Comparison of ENCODE assay signal across 24 mouse cellular contexts in the genomic region with DNA sequence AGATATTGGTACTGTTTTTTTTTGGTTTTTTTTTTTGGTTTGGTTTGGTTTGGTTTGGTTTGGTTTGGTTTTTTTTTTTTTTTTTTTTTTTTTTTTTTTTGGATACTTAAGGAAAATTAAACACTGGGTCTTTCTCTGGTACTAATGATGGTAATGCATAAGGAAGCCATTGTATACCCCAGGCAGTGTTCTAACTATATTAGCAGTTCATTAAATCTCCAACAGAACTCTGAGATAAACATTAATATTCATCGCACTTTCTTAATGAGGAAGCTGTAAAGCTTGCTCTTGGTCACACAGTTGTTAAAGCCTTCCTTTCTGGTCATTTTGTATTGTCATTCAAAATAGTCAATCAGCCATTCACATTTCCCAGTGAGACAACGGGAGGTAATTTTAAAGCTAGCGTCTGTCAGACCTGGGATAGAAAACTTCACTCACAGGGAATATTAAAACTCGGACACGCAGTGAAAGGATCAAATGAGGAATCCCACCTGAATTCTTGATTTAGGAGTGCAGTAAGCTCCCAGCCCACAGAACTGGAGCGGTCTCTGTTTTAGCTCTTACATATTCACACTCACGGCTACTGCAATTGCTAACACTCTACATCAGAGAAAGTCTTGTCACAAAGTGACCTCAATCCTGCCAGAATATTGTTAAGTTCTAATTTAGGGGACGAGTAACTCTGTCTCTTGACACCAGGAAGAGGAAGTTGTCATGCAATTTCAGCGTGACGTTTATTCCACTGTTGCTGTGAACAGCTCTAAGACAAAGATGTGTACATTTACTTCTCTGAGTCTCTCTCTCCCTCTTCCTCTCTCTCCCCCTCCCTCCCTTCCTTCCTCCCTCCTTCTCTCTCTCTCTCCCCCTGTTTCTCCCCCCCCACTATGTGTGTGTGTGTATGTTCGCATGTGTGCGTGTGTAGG. TPM values are rescaled to one million over a fixed set of nuclear protein-coding genes. Genes with fewer than 3 reads are reported as not detected.
DNase-seq lines count a peak whose midpoint lies in the region; ATAC-seq and TF ChIP-seq lines count a peak whose summit lies in the region.
"Had no signal": no experiment of that assay in that cellular context is flagged by ENCODE, and none has a peak within 500 bp of the region (broad histone marks: within the 10 kb centered on the region; RNA-seq: fewer than 3 reads in every experiment).

No protein-coding gene starts in this region.

- no peaks in the 10 kb centered on the region for H3K36me3 ChIP-seq in liver, adult 2 months (ENCODE audit: control insufficient read depth, insufficient read depth, low read length)
- no peaks in the 10 kb centered on the region for H3K36me3 ChIP-seq in liver, postnatal 0 days (replicated peaks; ENCODE audit: insufficient read depth, low read length)
- H3K36me3 ChIP-seq in CH12.LX (replicated peaks in 1 of 2; ENCODE audit: control insufficient read depth in 1 of 2, insufficient read depth in 1 of 2, low read length in 1 of 2): no peaks in the 10 kb centered on the region
- no peaks in the 10 kb centered on the region for H3K36me3 ChIP-seq in forebrain, embryonic 14.5 days (ENCODE audit: control insufficient read depth, insufficient read depth, low read length)
- H3K36me3 ChIP-seq: embryonic facial prominence, embryonic 12.5 days; limb, embryonic 15.5 days; neural tube, embryonic 13.5 days; stomach, embryonic 15.5 days had no signal

- DNase-seq in liver, adult 2 months (ENCODE audit: extremely low read depth, low read depth, low spot score): peak; percentile 19
- no peak for DNase-seq in liver, postnatal 0 days
- peak; percentile 33 for DNase-seq in CH12.LX (ENCODE audit: extremely low read depth)
- peak; percentile 55 for DNase-seq in forebrain, embryonic 14.5 days (ENCODE audit: low spot score)
- no peak for DNase-seq in layer of hippocampus, adult 2 months (ENCODE audit: low spot score in 2 of 2)
- DNase-seq: adrenal gland, postnatal 36 days; B cell, adult 2 months; cerebellum, adult 2 months; gastrocnemius, postnatal 25 days; kidney, adult 11 months; layer of hippocampus, postnatal 36 days; lung, postnatal 10 days; right cerebral cortex, postnatal 14 days; spleen, adult 18-20 months; thymus, adult 18-20 months; thymus, postnatal 4 days had no signal

- no peak overlapping the region for H3K4me2 ChIP-seq in liver, postnatal 0 days (ENCODE audit: low read depth, low read length)
- H3K4me2 ChIP-seq in CH12.LX (ENCODE audit: insufficient read depth, low read depth, poor library complexity, severe bottlenecking): no peak overlapping the region
- no peak overlapping the region for H3K4me2 ChIP-seq in forebrain, embryonic 14.5 days (ENCODE audit: low read length)
- H3K4me2 ChIP-seq: embryonic facial prominence, embryonic 12.5 days; limb, embryonic 15.5 days; neural tube, embryonic 13.5 days; stomach, embryonic 15.5 days had no signal

- dilution Hi-C loops in CH12.LX (cut with MboI; ENCODE audit: extremely low pct_ligation_motif_present, extremely low pct_unique_long_range_greater_than_20kb, low sequenced_read_pairs): no loop called here

- H3K9ac ChIP-seq in liver, adult 2 months (ENCODE audit: low read depth, low read length): no peak overlapping the region
- no peak overlapping the region for H3K9ac ChIP-seq in liver, postnatal 0 days (replicated peaks)
- H3K9ac ChIP-seq in CH12.LX (ENCODE audit: insufficient read depth, low read depth): no peak overlapping the region
- H3K9ac ChIP-seq in forebrain, embryonic 14.5 days (ENCODE audit: low read length): no peak overlapping the region
- H3K9ac ChIP-seq: embryonic facial prominence, embryonic 12.5 days; limb, embryonic 15.5 days; neural tube, embryonic 13.5 days; stomach, embryonic 15.5 days had no signal

- no peak for TF ChIP-seq POLR2A in liver, adult 2 months (IDR thresholded peaks at IDR 0.05; ENCODE audit: extremely low read depth, insufficient read depth, low read length)
- no peak for TF ChIP-seq POLR2A in CH12.LX (IDR thresholded peaks at IDR 0.05; ENCODE audit: low read depth, low read length)

- H3K4me3 ChIP-seq in liver, adult 2 months (ENCODE audit: insufficient read depth, low read depth, low read length): no peak overlapping the region
- no peak overlapping the region for H3K4me3 ChIP-seq in liver, postnatal 0 days (ENCODE audit: low read depth, low read length)
- H3K4me3 ChIP-seq in CH12.LX (replicated peaks in 1 of 3; ENCODE audit: low read depth in 2 of 3, low read length in 2 of 3, poor library complexity in 1 of 3): no peak overlapping the region
- H3K4me3 ChIP-seq in forebrain, embryonic 14.5 days (ENCODE audit: low read depth, low read length): no peak overlapping the region
- H3K4me3 ChIP-seq in layer of hippocampus, adult 2 months: no peak overlapping the region
- H3K4me3 ChIP-seq: embryonic facial prominence, embryonic 12.5 days; limb, embryonic 15.5 days; neural tube, embryonic 13.5 days; stomach, embryonic 15.5 days had no signal

- no peak for TF ChIP-seq CTCF in liver, adult 2 months (IDR thresholded peaks at IDR 0.05; ENCODE audit: low read depth, low read length)
- TF ChIP-seq CTCF in liver, postnatal 0 days (IDR thresholded peaks at IDR 0.05; ENCODE audit: low read depth): no peak
- TF ChIP-seq CTCF in CH12.LX (conservative IDR thresholded peaks at IDR 0.05 in 1 of 2, IDR thresholded peaks at IDR 0.05 in 1 of 2; ENCODE audit: low read depth in 2 of 2, low read length in 2 of 2): no peak
- no peak for TF ChIP-seq CTCF in layer of hippocampus, adult 2 months (conservative IDR thresholded peaks at IDR 0.05)

- no peaks in the 10 kb centered on the region for H3K9me3 ChIP-seq in liver, postnatal 0 days (ENCODE audit: low read length)
- H3K9me3 ChIP-seq in CH12.LX (replicated peaks; ENCODE audit: low read length): no peaks in the 10 kb centered on the region
- H3K9me3 ChIP-seq in forebrain, embryonic 14.5 days (replicated peaks; ENCODE audit: control insufficient read depth, low read length): no peaks in the 10 kb centered on the region
- H3K9me3 ChIP-seq: embryonic facial prominence, embryonic 12.5 days; limb, embryonic 15.5 days; neural tube, embryonic 13.5 days; stomach, embryonic 15.5 days had no signal

- in situ Hi-C loops in CH12.LX (cut with MboI; ENCODE audit: low pct_ligation_motif_present, low pct_unique_long_range_greater_than_20kb, low sequenced_read_pairs): no loop called here

- no peaks in the 10 kb centered on the region for H3K79me2 ChIP-seq in liver, adult 2 months (ENCODE audit: control insufficient read depth, insufficient read depth, low read length)
- H3K79me2 ChIP-seq in CH12.LX (replicated peaks; ENCODE audit: control insufficient read depth, extremely low read depth, insufficient read depth, poor library complexity, severe bottlenecking): no peaks in the 10 kb centered on the region

- WGBS in liver, adult 2 months: 87% methylated on average over 12 of the region's 12 CpGs
- 55% methylated on average over 12 of the region's 12 CpGs for WGBS in liver, postnatal 0 days (ENCODE audit: insufficient replicate concordance)
- 19% methylated on average over 12 of the region's 12 CpGs for WGBS in forebrain, embryonic 14.5 days

- peaks cover 10% of the 10 kb centered on the region for H3K4me1 ChIP-seq in liver, adult 2 months (ENCODE audit: control insufficient read depth, insufficient read depth, low read length)
- peaks cover 25% of the 10 kb centered on the region for H3K4me1 ChIP-seq in liver, postnatal 0 days (ENCODE audit: insufficient read depth)
- H3K4me1 ChIP-seq in CH12.LX (ENCODE audit: control insufficient read depth in 1 of 2, insufficient read depth in 2 of 2): peaks cover 14 to 28% of the 10 kb centered on the region in 2 experiments
- no peaks in the 10 kb centered on the region for H3K4me1 ChIP-seq in forebrain, embryonic 14.5 days (ENCODE audit: control insufficient read depth, insufficient read depth, low read length)
- H3K4me1 ChIP-seq: embryonic facial prominence, embryonic 12.5 days had no signal

- no peak overlapping the region for H3K27ac ChIP-seq in liver, adult 2 months (replicated peaks; ENCODE audit: insufficient read depth, low read depth, low read length)
- H3K27ac ChIP-seq in liver, postnatal 0 days (ENCODE audit: low read depth): no peak overlapping the region
- H3K27ac ChIP-seq in CH12.LX (ENCODE audit: insufficient read depth, low read depth): no peak overlapping the region
- no peak overlapping the region for H3K27ac ChIP-seq in forebrain, embryonic 14.5 days (ENCODE audit: low read depth, low read length)
- H3K27ac ChIP-seq in layer of hippocampus, adult 2 months: no peak overlapping the region
- H3K27ac ChIP-seq: embryonic facial prominence, embryonic 12.5 days; hindbrain, postnatal 0 days; limb, embryonic 15.5 days; neural tube, embryonic 13.5 days; stomach, embryonic 15.5 days had no signal

- no peaks in the 10 kb centered on the region for H3K27me3 ChIP-seq in liver, adult 2 months (ENCODE audit: control insufficient read depth, insufficient read depth, low read length)
- no peaks in the 10 kb centered on the region for H3K27me3 ChIP-seq in liver, postnatal 0 days (ENCODE audit: insufficient read depth, low read length)
- no peaks in the 10 kb centered on the region for H3K27me3 ChIP-seq in CH12.LX (replicated peaks)
- H3K27me3 ChIP-seq in forebrain, embryonic 14.5 days (replicated peaks; ENCODE audit: control insufficient read depth, insufficient read depth, low read length): no peaks in the 10 kb centered on the region
- H3K27me3 ChIP-seq: embryonic facial prominence, embryonic 12.5 days; limb, embryonic 15.5 days; neural tube, embryonic 13.5 days; stomach, embryonic 15.5 days had no signal

- no peak for ATAC-seq in liver, postnatal 0 days
- ATAC-seq in forebrain, embryonic 14.5 days: peak; percentile 75
- peak; percentile 28; the same call in 1 of the 2 replicates for ATAC-seq in neutrophil, adult 5-6 weeks (ENCODE audit: extremely low read depth, insufficient number of reproducible peaks, low FRiP score, poor library complexity, severe bottlenecking)
- no peak for ATAC-seq in megakaryocyte-erythroid progenitor cell, adult 5-6 weeks (replicated peaks; ENCODE audit: low FRiP score, low TSS enrichment, poor library complexity, severe bottlenecking)
- ATAC-seq: activated CD4-positive, CD25-positive, alpha-beta regulatory T cell, adult 4 months; hindbrain, postnatal 0 days had no signal

- no peak for TF ChIP-seq EP300 in liver, postnatal 0 days (IDR thresholded peaks at IDR 0.05; ENCODE audit: low read depth)
- TF ChIP-seq EP300 in CH12.LX (IDR thresholded peaks at IDR 0.05; ENCODE audit: low read length): no peak

- TF ChIP-seq RAD21 in CH12.LX (IDR thresholded peaks at IDR 0.05; ENCODE audit: low read depth, low read length): no peak

RNA-seq across cellular contexts. Expression of a gene that starts 22.0 kb away (rescaled TPM):
- total RNA-seq in liver, adult 2 months (2014; rRNA removed): 98.6 and 124 TPM in 2 replicates
- 60.3 and 86.5 TPM in 2 replicates for polyA plus RNA-seq in liver, adult 2 months (2012; rRNA removed)
- polyA plus RNA-seq in liver, postnatal 0 days (2015; fragmentation: Nextera tagmentation; extraction: Ambion mirVana): 51.1 and 54.4 TPM in 2 replicates
- total RNA-seq in CH12.LX (2012; rRNA removed) (10.3 and 13.8 TPM in 2 replicates), CH12.LX (2014; rRNA removed) (60.4 and 70.5 TPM in 2 replicates)
- 36.1 and 39.8 TPM in 2 replicates for polyA plus RNA-seq in CH12.LX (2012; ENCODE audit: insufficient read length, low read depth)
- 63.3 and 68.3 TPM in 2 replicates for polyA plus RNA-seq in forebrain, embryonic 14.5 days (2014; fragmentation: Nextera tagmentation; extraction: Ambion mirVana)
- total RNA-seq in neutrophil, adult 5-6 weeks (2017): 30.1 and 37.8 TPM in 2 replicates
- 12.5 and 21.9 TPM in 2 replicates for total RNA-seq in megakaryocyte-erythroid progenitor cell, adult 5-6 weeks (2014; fragmentation: Nextera tagmentation)
- 14.6 and 19.7 TPM in 2 replicates for total RNA-seq in megakaryocyte-erythroid progenitor cell, adult 5-6 weeks (2017)
- 100 to 1,000 TPM; 364 to 381 TPM for total RNA-seq in layer of hippocampus, adult 2 months (2021)

RNA-seq across cellular contexts. Expression of a gene that starts 39.8 kb away (rescaled TPM):
- total RNA-seq in liver, adult 2 months (2014; rRNA removed): 3.6 and 4.9 TPM in 2 replicates
- 1.9 and 2.5 TPM in 2 replicates for polyA plus RNA-seq in liver, adult 2 months (2012; rRNA removed)
- 48.7 and 56.5 TPM in 2 replicates for polyA plus RNA-seq in liver, postnatal 0 days (2015; fragmentation: Nextera tagmentation; extraction: Ambion mirVana)
- total RNA-seq in CH12.LX (2012; rRNA removed) (3.0 and 4.4 TPM in 2 replicates), CH12.LX (2014; rRNA removed) (9.4 and 9.9 TPM in 2 replicates)
- 14.7 and 15.9 TPM in 2 replicates for polyA plus RNA-seq in CH12.LX (2012; ENCODE audit: insufficient read length, low read depth)
- 19.6 and 21.4 TPM in 2 replicates for polyA plus RNA-seq in forebrain, embryonic 14.5 days (2014; fragmentation: Nextera tagmentation; extraction: Ambion mirVana)
- 4.4 and 6.4 TPM in 2 replicates for total RNA-seq in neutrophil, adult 5-6 weeks (2017)
- 6.6 and 13.7 TPM in 2 replicates for total RNA-seq in megakaryocyte-erythroid progenitor cell, adult 5-6 weeks (2014; fragmentation: Nextera tagmentation)
- 11.2 and 12.4 TPM in 2 replicates for total RNA-seq in megakaryocyte-erythroid progenitor cell, adult 5-6 weeks (2017)
- total RNA-seq in layer of hippocampus, adult 2 months (2021): 1 to 10 TPM; 6.9 to 8.1 TPM

Comparison
In these comparisons a context has a peak if more than half of its experiments do, and no peak if none do; other contexts are left out.
1. DNase-seq: peak in liver, adult 2 months (single experiment), CH12.LX (single experiment) and forebrain, embryonic 14.5 days (single experiment); none in liver, postnatal 0 days (single experiment) and layer of hippocampus, adult 2 months (0 of 2).
2. ATAC-seq: peak in forebrain, embryonic 14.5 days (single experiment) and neutrophil, adult 5-6 weeks (single experiment); none in liver, postnatal 0 days (single experiment) and megakaryocyte-erythroid progenitor cell, adult 5-6 weeks (single experiment).